Mouse (Mus musculus): ENCODE results near the gene Gm20388.
"Not testable (repeated sequence)": the region's sequence is repeated elsewhere in the genome, so short reads cannot be mapped to it uniquely, and the experiment has no call there.

Gm20388 gene

DNA sequence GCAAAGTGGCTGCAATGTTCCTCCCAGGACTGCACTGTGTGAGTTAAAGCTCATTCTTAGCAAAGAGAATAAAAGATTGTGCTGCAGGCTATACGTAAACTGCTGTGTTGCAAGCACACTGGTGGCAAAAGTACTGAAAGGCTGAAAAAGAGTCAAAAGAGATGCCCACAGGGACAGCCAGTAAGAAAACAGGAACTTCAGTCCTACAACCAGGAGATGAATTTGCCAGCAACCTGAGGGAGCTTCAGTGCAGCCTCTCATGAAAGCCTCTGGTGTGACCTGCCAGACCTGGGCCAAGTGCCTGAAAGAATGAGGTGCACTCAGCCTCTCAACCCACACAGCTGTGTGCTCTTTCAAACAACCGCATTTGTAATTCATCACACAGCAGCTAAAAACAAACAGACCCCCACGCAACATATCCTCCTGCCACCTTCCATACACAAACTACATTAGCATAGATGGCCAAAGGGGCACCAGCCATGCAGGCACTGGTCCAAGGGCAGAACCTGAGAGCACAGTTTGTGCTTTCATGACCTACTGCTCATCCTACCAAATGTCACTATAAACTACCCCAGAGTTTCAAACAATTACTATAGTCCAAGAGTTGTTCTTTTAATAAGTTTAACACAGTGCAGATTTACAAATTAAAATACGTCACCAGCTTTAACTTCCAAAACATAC lies 3108.0 kb downstream of the Gm20388 start:
- no peak for DNase-seq (ENCODE audit: inconsistent ontology term)

DNA sequence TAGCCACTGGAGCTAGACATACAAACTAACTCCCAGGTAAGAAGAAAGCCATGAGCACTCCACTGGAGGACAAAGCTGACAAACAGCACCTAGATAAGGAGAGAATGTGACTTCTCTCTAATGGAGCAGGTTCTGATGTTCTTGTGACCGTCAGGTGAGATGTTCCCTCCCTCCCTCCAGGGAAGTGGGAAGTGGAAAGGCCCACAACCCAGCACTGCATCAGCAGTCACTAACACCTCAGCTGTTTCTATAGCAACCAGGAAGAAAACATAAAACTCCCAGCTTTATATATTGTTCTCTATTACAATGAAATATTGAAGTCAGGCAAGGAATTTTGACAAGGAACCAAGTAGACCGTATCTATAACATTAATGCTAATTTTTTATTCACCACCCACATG lies 3109.4 kb downstream of the Gm20388 start:
- no peak for DNase-seq (ENCODE audit: inconsistent ontology term)

DNA sequence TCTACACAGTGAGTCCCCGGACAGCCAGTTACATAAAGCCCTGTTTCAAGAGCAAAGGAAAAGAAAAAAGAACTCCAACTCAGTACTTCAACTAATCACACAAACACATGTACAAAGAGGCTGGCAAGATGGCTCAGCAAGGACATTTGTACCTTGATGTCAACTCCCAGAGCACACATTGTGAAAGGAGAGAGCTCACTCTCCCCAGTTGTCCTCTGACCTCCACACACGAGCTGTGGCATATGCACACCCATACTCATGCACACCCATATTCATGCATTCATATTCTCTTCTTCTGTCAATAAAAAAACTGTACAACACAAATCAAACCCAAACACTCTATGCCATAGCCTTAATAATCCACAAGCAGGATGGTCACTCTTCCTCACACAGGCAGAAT lies 3110.2 kb downstream of the Gm20388 start:
- DNase-seq (ENCODE audit: inconsistent ontology term): no peak

DNA sequence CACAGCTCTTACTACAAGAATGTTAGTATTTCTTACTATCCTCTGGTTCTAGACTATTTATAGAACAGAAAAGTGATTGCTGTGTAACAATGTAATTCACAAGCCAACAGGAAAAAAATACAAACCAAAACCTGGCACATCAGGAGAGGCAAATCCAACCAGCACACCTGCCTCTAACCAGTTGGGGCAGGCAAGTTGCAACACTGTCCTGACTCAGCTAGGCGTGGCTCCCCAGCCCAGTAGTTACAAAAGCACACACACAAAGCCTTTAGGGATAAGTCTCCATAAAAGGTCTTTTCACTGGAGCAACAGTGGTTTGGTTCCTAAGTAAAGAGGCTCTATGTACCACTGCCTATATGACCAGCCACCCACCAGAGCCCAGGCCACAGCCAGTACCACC lies 3110.6 kb downstream of the Gm20388 start:
- DNase-seq (ENCODE audit: inconsistent ontology term): peak; percentile 42

DNA sequence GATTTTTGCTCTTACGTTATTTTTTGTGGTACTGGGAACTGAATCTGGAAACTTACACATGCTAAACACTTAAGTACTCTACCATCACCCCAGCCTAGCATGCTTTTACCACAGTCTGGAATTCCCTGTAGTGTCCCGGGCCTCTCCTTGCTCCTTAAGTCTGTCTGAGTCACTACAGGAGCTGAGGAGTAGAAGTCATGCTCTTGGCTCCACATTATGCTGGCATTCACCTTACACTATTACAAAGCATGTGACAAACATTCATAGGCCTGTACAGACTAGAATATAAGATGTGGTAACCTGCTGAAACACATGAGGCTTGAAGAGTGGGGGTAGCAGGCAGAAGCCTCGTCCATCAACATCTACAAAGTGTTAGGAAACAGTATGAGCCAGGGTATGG lies 3112.1 kb downstream of the Gm20388 start:
- no peak for DNase-seq (ENCODE audit: inconsistent ontology term)

DNA sequence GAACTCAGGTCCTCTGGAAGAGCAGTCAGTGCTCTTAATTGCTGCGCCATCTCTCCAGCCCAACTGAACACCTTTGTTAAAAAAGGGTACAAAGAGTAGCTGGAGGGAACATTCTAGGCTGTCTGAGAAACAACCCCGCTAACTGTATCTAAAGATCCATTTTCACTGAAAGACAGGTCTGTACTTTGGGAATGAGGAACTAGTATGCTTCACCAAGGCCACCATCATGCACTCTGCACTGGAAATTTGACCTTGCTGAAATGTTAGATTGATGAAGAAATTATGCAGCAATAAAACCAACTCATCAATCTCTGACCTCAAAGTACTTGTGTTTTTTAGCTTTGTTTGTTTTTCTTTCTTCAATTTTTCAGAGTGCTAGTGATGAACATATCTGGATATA lies 3113.6 kb downstream of the Gm20388 start:
- no peak for DNase-seq (ENCODE audit: inconsistent ontology term)

DNA sequence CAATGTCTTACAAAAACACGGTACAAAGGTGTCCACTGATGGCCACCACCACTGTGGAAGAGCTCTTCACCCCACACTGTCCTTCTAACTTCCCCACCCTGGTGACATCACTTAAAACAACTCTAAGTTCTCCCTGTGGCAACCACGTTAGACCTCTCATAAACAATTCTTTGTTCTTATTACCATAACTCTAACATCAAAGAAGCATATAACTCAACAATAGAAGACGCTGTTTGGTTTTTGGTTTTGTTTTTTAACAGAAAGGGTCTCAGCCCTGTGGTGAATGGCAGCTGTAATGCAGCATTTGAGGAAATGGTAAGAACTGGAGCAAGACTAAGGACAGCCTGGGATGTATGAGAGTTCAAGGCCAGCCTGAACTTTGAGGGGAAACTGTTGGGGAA lies 3115.3 kb downstream of the Gm20388 start:
- DNase-seq (ENCODE audit: inconsistent ontology term): no peak

DNA sequence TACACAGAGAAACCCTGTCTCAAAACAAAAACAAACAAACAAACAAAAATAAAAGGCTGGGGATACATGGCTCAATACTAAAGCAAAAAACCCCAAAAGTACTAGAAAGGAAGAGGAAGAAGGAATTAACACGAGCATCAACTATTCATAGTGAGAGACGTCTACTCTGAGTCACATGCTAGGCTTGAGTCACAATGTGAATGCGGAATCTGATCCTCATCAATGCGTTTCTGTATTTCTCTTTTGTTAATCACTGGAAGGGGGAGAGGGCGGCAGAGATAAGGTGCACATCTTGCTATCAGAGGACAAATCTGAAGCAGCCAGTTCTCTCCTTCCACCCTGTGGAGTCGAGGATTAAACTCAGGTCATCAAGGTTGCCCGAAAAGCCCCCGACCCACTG lies 3117.1 kb downstream of the Gm20388 start:
- DNase-seq (ENCODE audit: inconsistent ontology term): no peak

DNA sequence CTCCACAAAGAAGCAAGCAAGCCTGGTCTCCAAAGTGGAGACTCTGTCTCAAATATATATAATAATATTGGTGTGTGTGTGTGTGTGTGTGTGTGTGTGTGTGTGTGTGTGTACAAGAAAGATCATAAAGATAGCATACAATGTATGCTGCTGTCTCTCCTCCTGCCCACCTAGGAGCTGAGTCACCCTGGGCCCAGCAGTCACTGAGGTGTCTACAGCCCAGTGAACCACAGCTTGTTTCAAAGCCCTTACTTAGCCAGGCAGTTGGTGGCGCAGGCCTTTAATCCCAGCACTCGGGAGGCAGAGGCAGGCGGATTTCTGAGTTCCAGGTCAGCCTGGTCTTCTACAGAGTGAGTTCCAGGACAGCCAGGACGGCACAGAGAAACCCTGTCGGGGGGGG lies 3119.4 kb downstream of the Gm20388 start:
- not testable (repeated sequence) for DNase-seq (ENCODE audit: inconsistent ontology term)

DNA sequence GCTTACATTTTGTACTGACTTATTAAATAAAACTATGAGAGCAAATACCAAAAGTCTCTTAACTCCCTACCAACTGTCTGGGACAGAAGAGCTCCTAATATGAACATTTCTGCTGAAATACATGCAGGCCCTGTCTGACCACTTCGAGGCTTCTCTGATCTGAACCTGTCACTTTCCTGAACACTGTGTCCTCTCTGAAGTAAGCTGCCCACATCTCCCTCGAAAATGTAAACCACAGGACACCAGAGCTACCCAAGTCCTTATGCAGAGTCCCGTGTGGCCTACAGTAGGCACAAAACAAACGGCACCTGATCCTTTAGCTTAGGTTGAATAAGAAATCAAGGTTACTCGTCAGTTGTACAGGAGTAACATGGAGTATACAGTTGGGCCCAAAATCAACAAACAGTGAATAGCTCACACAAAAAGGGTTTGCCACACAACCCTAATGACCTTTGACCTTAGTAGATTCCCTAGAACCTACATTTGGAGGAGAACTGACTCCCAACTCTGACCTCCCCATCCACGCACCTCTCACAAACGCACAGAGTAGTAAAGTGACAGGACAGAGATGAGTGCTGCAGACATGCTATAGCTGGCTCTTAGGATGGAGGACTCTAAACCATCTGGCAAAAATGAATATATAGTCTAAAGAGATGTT lies 3120.8 kb downstream of the Gm20388 start:
- no peak for DNase-seq (ENCODE audit: inconsistent ontology term)

DNA sequence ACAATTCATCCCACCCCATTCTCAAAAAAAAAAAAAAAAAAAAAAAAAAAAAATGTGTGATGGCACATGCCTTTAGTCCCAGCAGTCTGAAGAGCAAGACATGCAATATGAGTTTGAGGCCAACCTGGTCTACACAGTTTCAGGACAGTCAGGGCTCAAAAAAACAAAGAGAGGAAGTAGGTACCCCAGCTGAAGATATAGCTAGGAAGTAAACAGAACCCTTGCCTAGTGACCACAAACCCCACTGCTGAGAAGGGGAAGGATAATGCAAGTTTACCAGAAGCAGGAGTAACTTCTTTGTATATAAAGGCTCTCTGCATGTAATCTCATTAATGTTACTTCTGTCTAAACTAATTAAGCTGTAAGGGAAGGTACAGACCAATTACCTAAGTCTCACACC lies 3122.1 kb downstream of the Gm20388 start:
- no peak for DNase-seq (ENCODE audit: inconsistent ontology term)

DNA sequence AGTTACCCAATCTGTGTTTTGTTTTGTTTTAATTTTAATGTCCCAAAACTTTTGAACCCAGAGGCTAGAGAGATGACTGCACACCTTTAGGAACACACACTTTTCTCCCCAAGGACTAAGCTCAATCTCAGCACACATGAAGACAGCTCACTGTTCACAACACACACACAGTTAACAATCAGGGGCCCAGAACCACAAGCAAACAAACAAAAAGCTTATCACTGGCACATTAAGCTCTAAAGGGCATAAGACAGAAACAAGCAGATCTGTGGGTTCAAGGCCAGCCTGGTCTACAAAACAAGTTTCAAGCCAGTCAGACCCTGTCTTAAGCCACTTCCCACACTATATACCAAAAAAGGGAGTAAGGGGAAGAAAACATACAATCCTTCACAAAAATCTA lies 3122.8 kb downstream of the Gm20388 start:
- no peak for DNase-seq (ENCODE audit: inconsistent ontology term)

DNA sequence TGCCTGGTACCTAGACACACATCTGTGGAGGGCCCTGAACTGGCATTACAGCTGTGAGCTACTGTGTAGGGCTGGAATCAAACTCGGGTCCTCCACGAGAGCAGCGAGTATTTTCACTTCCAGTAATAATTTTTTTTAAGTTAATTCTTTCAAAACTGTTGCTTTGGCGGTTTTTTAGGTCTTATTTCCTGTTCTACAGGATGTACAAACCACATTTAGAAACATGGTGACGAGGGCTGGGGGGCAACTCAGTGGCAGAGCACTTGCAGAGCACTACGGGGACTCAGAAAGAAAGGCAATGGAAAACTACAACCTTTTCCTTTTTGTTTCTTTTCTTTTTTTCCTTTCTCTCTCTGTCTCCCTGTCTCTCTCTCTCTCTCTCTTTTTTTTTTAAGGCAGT lies 3123.5 kb downstream of the Gm20388 start:
- no peak for DNase-seq (ENCODE audit: inconsistent ontology term)

DNA sequence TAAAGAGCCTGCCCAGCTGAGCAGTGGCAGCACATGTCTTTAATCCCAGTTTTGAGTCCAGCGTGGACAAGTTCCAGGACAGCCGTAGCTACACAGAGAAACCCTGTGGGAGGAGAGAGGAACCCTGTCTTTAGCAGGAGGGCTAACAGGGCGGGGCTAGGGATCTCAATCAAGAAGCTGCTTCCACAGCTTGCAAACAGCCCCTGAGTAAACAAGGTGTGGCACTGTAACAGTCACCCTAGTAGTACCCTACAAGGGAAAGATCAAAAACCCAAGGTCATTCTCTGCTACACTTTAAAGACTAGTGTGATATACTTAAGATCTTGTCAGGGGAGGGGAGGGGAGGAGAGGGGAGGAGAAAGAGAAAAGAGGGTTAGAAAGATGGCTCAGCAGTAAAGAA lies 3126.3 kb downstream of the Gm20388 start:
- DNase-seq (ENCODE audit: inconsistent ontology term): no peak

DNA sequence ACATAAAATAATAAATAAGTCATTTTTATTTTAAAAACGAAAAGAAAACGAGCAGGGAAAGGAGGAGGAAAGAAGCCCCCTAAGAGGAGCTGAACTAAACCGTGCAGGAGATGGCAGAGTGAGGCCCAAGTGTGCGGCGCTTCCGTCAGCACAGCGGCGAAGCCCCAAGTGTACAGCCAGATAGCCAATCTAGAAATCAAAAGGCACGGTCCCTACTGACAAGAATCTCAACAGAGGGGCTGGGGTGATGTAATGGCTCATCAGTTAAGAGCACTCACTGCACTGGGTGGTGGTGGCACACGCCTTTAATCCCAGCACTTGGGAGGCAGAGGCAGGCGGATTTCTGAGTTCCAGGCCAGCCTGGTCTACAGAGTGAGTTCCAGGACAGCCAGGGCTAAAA lies 3126.8 kb downstream of the Gm20388 start:
- DNase-seq (ENCODE audit: inconsistent ontology term): no peak

DNA sequence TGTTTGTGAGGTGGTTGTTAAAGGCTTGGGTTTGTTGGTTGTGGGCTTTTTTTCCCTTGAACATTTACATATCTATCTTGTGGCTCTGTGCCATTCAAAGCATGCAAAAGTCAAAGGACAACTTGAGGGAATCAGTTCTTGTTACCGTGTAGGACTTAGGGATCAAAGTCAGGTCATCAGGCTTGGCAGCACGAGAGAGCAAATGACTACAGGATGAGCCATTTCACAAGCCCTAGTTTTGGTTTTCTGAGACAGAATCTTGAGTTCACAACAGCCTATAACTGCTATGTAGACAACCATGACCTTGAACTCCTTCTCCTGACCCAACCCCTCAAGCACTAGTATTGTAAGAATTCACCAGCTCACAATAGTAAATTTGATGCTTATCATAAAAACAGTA lies 3127.7 kb downstream of the Gm20388 start:
- no peak for DNase-seq (ENCODE audit: inconsistent ontology term)

DNA sequence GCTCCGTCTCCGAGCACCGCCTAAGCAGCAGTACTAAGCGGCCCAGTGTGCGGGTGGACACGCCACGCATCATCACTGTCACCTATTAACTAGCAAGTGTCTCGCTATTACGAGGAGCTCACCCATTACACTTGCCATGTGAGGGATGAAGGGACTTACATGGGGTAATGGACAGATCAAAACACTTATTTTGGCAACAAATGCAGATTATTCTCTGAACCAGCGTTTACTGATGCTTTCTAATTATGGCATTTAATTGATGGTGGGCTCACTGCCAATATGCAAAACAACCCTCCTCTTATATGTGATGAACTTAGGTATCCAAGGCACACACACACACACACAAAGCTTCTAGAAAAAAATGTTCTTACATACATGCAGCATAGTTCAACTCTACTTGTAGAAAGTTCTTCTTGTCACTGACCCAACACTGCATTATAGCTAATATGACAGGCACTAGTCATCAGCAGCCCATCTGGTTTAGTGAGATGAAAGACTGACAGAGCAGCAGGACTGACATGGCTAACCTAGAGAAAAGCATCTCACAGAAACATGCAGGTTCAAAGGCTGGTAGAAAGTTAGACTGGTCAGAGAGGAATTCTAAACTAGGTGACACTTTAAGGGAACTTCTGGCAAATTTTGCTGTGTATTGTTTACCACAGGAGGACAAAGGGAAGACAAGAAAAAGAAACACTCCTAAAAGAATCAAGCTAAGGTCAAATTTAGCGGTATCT lies 3128.9 kb downstream of the Gm20388 start:
- peak; percentile 39 for DNase-seq (ENCODE audit: inconsistent ontology term)

DNA sequence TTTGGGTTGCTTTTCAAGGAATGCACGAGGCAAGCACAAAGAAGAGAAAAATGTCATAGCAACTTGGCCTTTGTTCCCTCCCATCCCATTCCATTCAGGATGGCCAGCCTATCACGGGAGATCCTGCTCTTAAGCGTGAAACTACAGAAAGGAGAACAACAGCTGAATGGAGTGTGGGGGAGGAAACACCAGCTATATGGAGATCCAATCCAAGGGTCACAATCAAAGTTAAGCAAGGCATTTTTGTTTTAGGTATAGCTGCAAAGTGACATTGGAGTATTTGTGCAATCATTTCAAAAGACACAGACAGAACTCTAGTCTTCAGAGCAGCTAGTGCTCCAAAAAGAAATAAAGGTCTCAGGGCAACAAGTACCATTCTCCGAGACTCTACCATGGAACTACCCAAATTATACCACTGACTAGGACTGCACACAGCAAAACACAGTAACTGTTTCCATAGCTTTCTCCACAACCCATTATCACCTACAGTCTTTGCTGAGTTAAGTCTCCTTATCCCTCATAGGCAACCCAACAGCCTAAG lies 3129.5 kb downstream of the Gm20388 start:
- DNase-seq (ENCODE audit: inconsistent ontology term): peak; percentile 75

DNA sequence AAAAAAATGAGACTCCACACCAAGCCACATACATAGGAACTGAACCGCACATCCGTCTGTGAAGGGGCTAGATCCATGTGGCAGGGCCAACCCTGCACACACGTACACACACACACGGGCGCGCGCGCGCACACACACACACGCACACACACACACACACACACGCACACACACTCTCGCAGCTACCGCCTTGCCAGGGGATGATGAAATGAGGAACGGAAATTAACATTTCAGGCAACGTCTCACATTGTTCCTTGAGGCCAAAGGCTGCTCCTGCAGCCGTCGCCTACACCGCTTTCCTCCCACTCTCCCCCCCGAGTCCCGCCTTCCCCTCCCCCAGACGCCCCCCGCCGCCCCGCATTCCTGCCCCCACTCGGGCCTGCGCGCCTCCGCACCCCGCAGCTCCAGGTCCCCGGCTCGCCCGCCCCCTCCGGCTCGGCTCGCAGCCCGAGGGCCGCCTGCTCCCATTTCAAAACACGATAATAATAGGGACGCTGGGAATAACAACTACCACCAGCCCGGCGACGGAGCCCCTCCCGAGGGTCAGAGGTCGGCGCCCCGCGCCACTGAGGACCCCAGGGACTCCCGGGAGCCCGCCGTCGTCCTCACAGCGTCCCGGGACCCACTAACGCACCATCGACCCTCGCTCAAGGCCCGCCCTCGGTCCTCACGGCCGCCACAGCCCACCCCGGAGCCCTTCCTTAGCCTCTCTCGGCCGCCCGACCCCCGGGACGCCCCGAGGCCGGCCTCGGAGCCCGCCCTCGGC lies 3130.6 kb downstream of the Gm20388 start:
- DNase-seq (ENCODE audit: inconsistent ontology term): peak; percentile 58

DNA sequence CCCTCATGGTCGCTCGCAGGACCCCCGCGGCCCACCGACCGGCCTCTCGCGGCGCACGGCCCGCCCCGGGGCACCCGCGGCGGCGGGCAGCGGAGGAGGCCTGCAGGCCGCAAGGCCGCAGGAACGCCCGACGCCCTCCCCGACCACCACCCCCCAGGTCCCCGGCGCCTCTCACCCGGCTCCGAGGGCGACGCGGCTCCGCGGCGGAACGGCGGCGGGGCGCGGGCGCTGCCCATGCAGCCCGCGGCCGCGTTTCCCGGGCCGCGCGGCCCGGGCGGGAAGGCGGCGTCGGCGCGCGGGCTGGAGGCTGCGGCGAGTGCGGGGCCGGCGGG lies 3131.1 kb downstream of the Gm20388 start:
- no peak for DNase-seq (ENCODE audit: inconsistent ontology term)

DNA sequence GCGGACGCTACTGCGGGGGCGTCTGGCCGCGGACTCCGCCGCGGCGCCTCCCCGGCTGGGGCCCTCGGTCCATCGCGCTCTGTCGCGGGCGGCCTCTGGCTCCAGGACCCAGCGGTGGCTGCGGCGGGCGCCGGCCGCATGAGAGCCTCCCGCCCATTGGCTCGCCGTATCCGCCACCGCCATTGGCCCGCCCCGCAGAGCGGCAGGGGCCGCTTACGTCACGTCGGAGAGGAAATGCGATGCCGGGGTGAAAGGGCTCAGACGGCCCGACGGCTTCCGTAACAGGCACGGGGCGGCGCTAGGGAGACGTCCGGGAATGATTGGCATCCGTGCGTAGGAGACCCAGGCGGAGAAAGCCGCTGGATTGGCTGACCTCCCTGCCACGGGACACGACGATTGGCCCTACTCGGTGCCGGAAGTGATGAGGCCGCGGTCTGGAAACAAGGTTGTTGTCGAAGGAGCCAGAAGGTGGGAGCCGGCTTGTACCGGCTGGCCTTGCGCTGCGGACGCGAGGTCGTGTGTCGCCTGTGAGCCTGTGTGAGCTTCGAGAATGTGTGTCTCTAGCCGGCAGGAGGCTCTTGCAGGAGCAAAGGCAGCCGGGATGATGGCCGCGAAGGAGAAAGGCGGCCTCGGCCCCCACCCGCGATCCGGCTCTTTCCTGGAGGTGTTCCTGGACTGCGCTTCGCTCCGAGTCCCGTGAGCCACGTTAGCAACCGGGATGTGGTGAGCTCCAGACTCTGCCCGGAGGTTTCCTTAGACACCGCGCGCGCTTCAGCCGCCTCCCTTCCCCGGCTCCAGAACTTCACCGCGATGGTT lies 3131.7 kb downstream of the Gm20388 start, which contains the start of gene Ankrd11:
Ankrd11 (minus strand) TSS at position 120 of the 816 bp plus-strand sequence.
- peak; percentile 99 for DNase-seq (ENCODE audit: inconsistent ontology term)

Measured in Muller cell, postnatal 12 days (primary cell).